Mouse (Mus musculus) T-helper 17 cell (primary cell): ENCODE measurements around the gene Frrs1.

ENCODE experiments used
- in situ Hi-C, 2 experiments: fragments of 300-600 bp; cut with MboI, MseI; formaldehyde crosslinking; loops; 1 replicate in 1 of 2; 2 replicates in 1 of 2; pipeline ENCODE4 v1.15.1; 2025; ENCODE audit warnings: high pct_unique_total_duplicates in 2 of 2

Frrs1 gene

GRCm38 (mm10) chr3:116846084-116846483 lies 13.2 kb upstream of the Frrs1 start:
- in situ Hi-C loops: loop anchor here in 1 of 2 experiments (5.0 kb wide), 1 partner anchor 504 kb away; no protein-coding TSS in a partner anchor

GRCm38 (mm10) chr3:116848099-116848498 lies 11.2 kb upstream of the Frrs1 start:
- in situ Hi-C loops: loop anchor here in 1 of 2 experiments (5.0 kb wide), 1 partner anchor 506 kb away; no protein-coding TSS in a partner anchor

DNA sequence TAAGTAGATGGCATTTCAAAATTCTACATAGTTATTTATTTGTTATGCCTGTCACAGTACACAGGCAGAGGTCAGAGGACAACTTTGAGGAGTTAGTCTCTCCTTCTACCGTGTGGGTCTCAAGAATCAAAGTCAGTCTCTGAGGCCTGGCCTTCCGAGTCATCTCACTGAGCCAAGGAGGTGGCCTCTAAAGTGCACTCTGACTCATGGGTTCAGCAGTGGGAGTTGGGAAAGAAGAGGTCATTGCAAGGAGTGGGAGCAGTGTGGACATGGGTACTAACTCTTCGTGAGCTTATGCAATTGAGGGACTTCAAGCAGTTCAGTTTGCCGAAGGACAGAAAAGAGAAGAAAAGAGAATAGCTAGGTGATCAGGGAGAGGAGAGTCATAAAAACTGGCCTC lies 10.3 kb upstream of the Frrs1 start:
- in situ Hi-C loops: loop anchor here in 1 of 2 experiments (5.0 kb wide), 1 partner anchor 507 kb away; no protein-coding TSS in a partner anchor

DNA sequence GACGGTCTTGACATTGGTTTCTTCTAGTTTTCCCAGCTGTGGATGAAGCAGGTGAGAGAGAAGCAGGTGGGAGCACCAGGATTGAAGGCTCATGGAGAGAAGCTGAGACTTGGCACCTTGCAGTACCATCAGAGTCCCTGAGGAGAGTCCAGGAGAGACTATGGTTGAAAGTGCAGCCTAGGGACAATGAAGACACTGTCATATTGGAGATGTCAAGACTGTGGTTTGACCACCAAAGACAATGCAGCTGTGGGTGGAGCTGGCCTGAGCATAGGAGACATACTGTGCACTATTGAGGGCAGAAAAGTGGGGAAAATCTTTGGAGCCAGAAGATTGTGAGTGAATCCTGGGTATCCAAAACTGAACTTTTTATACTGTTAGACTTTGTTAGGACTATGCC lies 8.9 kb upstream of the Frrs1 start:
- in situ Hi-C loops: no loop called here

GRCm38 (mm10) chr3:116852421-116852820 lies 6.8 kb upstream of the Frrs1 start:
- in situ Hi-C loops: no loop called here

GRCm38 (mm10) chr3:116857611-116858010 lies 1.7 kb upstream of the Frrs1 start:
- in situ Hi-C loops: no loop called here

DNA sequence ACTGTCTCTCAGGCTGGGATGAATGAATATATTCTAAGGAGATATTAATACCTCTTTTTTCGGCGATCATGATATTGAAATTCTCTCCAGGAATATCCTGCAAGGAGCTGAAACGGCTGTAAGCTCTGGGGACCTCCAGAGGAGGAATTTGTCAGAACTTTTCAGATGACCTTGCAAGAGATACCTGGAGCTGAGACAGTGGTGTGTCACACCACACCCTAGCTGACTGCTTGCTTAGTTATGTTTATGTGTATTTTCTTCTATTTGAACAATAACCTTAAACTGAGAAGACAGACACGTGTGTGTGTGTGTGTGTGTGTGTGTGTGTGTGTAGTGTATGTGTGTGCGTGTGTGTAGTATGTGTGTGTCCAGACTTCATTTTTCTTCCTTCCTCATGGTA lies 488 bp downstream of the Frrs1 start:
- in situ Hi-C loops: no loop called here

- in situ Hi-C loops: no loop called here
Observed at GRCm38 (mm10) chr3:116860333-116861222, 1.3 kb downstream of the Frrs1 start.

- in situ Hi-C loops: no loop called here
Observed at GRCm38 (mm10) chr3:116861223-116861539, 1.9 kb downstream of the Frrs1 start.

DNA sequence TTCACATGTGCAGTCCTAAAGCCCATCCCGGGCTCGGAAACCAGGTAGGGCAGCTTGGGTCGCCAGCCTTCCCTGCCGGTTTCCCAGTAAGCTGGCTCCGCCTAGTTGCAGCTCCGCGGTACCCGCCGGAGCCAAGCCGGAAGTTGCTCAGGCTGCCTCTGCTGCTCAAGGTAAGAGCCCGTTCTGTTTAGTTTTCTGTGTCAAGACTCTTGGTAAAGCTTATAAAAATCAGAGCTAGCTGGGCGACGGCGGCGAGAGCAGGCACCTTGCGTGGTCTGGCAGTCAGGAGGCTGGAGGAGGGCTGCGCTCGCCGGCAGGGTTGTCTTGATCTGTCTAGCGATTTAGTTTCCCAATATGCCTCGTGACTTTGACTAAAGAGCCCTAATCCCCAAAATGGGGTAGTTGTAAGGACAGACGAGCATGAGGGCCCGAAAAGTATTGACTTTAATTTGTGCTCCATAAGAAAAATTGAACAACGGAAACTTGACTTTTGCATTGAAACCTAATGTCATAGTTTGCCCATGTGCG lies 2.3 kb downstream of the Frrs1 start:
- in situ Hi-C loops: no loop called here

- in situ Hi-C loops: no loop called here
Observed at GRCm38 (mm10) chr3:116862621-116863020, 3.4 kb downstream of the Frrs1 start.

DNA sequence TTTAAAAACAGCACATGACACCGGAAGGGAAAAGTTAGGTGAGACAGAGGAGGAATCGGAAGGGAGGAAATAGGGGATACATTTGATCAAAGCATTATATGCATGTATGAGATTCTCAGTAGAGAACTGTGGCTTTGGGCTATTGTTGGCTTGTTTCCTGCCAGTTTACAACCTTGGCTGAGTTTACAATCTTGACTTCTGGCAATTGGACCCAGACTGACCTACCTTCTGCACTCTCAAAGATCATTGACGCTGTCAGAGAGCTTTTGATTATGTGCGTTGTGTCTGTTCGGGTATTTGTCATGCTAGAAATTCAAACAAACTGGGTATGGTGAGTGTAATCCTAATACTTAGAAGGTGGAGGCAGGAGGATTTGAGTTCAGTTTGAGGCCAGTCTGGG lies 5.2 kb downstream of the Frrs1 start:
- in situ Hi-C loops: no loop called here

- in situ Hi-C loops: no loop called here
Observed at GRCm38 (mm10) chr3:116865199-116865636, 6.0 kb downstream of the Frrs1 start.

- in situ Hi-C loops: no loop called here
Observed at GRCm38 (mm10) chr3:116870372-116870771, 11.1 kb downstream of the Frrs1 start.

- in situ Hi-C loops: no loop called here
Observed at GRCm38 (mm10) chr3:116882221-116882960, 23.1 kb downstream of the Frrs1 start.

GRCm38 (mm10) chr3:116884941-116885340 lies 25.7 kb downstream of the Frrs1 start:
- in situ Hi-C loops: no loop called here

DNA sequence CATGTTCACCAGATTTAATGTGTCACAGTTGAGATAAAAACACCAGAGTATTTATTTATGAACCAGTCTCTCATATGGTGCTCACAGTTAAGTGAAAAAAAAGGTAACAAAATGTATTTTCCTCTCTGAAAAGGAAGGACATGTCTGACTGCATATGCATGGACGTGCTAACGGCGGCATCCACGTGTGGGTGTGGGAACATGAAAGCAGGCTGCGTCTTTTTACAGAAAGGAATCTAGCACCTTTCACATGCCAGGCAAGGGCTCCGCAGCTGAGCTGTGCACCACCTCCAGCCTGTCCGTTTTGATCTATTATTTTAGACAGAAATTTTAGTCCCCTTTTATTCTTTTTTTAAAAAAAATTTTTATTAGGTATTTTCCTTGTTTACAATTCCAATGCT lies 30.1 kb downstream of the Frrs1 start:
- in situ Hi-C loops: no loop called here

DNA sequence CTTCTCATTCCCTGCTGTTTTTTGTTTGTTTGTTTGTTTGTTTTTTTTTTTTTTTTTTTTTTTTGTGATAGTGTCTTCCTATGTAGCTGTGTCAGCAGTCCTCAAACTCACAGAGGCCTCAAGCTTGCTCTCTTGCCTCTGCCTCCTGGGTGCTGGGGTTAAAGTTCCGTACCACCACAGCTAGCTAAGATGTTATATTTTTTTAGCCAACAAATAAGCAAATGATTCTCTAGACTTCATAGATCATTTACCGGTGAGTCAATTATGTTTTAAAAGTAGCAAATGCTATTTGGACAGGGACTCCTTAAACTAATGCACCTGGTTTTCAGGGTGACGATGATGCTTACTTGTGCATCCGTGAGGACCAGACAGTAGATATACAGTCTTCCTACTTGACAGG lies 31.3 kb downstream of the Frrs1 start:
- in situ Hi-C loops: no loop called here

GRCm38 (mm10) chr3:116891436-116892205 lies 32.4 kb downstream of the Frrs1 start:
- in situ Hi-C loops: no loop called here

- in situ Hi-C loops: no loop called here
Observed at GRCm38 (mm10) chr3:116892206-116892563, 32.9 kb downstream of the Frrs1 start.

GRCm38 (mm10) chr3:116892872-116893271 lies 33.6 kb downstream of the Frrs1 start:
- in situ Hi-C loops: no loop called here

GRCm38 (mm10) chr3:116904158-116904557 lies 44.9 kb downstream of the Frrs1 start:
- in situ Hi-C loops: loop anchor here in 1 of 2 experiments (5.0 kb wide), 1 partner anchor 538 kb away; no protein-coding TSS in a partner anchor
